Mouse (Mus musculus) bone marrow, adult 2 months (tissue): ENCODE measurements around the gene Med13l.
A peak's percentile ranks its signal among the peaks of the same experiment; 100 is the strongest.

Experiments used
- CTCF ChIP-seq: fragments of 200-500 bp; IDR thresholded peaks from 2 replicates; pipeline ENCODE4 v1.5.1; 2011; ENCODE audit warnings: low read length, control low read depth; ENCODE audit not compliant: control insufficient read depth, insufficient read depth
- POLR2A ChIP-seq: fragments of 200-500 bp; IDR thresholded peaks from 2 replicates; pipeline ENCODE4 v1.6.1; 2011; ENCODE audit warnings: low read depth, mild to moderate bottlenecking, control low read depth, low read length, borderline replicate concordance; ENCODE audit not compliant: control insufficient read depth

DNA sequence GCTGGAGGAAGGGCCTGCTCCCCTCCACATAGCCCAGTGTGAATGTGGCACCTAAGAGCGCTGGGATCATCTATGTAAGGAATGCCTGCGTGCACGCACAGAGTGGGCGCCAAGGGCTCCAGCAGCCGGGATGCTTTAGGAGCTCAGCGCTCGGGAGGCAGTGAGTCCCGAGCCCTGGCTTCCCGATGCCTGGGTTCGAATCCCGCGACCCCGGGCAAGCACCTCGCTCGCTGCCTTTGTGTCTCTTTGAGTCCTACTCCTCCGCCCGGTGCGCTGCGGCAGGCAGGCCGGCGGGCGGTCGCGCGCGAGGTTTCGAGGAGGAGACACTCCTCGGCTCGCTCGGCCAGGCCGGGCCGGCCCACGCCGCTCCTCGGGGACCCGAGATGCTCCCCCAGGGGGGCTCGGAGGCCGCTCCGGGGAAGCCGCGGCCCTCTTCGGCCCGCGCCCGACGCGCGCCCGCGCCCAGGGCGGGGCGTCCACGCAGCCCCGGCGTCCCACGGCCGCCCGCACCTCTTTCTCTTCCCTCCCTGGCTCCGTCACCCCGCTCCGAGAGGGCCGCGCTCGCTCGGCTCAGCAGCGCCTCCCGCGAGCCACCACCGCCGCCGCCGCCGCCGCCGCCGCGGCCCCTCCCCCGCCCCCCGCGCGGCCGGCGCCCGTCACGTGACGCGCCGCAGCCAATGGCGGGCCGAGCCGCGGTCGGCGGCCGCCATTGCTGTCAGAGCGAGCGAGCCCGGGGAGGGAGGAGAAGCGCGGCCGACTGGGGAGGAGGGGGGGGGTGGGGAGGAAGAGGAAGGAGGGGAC is 695 bp upstream of the Med13l start:
- peak; percentile 36; the same call in 1 of the 2 replicates for TF ChIP-seq POLR2A
- TF ChIP-seq CTCF = 0 out of 2 replicates have a peak, but pooled peaks have one; percentile 5
